Mouse (Mus musculus) neural tube, embryonic 12.5 days (tissue): Measurements from ENCODE around the gene Bcar3. TPM values are rescaled to one million over a fixed set of nuclear protein-coding genes. Genes with fewer than 3 reads are reported as not detected.

Experiments
- ATAC-seq: fragments of 200-750 bp; cut with Nextera tagmentation; 2 replicates; pipeline ENCODE4 v1.8.0; 2017; ENCODE audit warnings: low read depth, mild to moderate bottlenecking, moderate TSS enrichment, moderate library complexity; ENCODE audit not compliant: low FRiP score
- H3K27ac ChIP-seq: fragments of 300-500 bp; sonication (generic); 2 replicates; pipeline ENCODE4 v1.5.1; 2016
- H3K27me3 ChIP-seq: fragments of 300-500 bp; sonication (generic); replicated peaks from 2 replicates; pipeline ENCODE4 v1.6.1; 2016; ENCODE audit warnings: mild to moderate bottlenecking
- H3K36me3 ChIP-seq: fragments of 300-500 bp; sonication (generic); 2 replicates; pipeline ENCODE4 v1.6.1; 2016; ENCODE audit warnings: mild to moderate bottlenecking
- H3K4me1 ChIP-seq: fragments of 300-500 bp; sonication (generic); 2 replicates; pipeline ENCODE4 v1.6.1; 2016
- H3K4me2 ChIP-seq: fragments of 300-500 bp; sonication (generic); replicated peaks from 2 replicates; pipeline ENCODE4 v1.6.1; 2016; ENCODE audit warnings: mild to moderate bottlenecking
- H3K4me3 ChIP-seq: fragments of 300-500 bp; sonication (generic); 2 replicates; pipeline ENCODE4 v1.5.1; 2016
- H3K9ac ChIP-seq: fragments of 300-500 bp; sonication (generic); 2 replicates; pipeline ENCODE4 v1.6.1; 2016; ENCODE audit warnings: mild to moderate bottlenecking
- H3K9me3 ChIP-seq: fragments of 300-500 bp; sonication (generic); 2 replicates; pipeline ENCODE4 v1.6.1; 2016; ENCODE audit warnings: mild to moderate bottlenecking
- WGBS: fragments of 180-500 bp; shearing (Covaris S2); methylation state at CpG from one replicate; pipeline ENCODE4 v1.1.7; 2016; 5-methylcytosine and 5-hydroxymethylcytosine counted together
- polyA plus RNA-seq: library from polyadenylated mRNA; unstranded; fragments of >200 nt; fragmentation: Nextera tagmentation; extraction: Ambion mirVana; gene quantifications from 2 replicates; pipeline ENCODE4 v1.2.1, GENCODE M21; 2016

The Bcar3 gene
- polyA plus RNA-seq, 1 experiment from 2014 or later, result 13.2 TPM

DNA sequence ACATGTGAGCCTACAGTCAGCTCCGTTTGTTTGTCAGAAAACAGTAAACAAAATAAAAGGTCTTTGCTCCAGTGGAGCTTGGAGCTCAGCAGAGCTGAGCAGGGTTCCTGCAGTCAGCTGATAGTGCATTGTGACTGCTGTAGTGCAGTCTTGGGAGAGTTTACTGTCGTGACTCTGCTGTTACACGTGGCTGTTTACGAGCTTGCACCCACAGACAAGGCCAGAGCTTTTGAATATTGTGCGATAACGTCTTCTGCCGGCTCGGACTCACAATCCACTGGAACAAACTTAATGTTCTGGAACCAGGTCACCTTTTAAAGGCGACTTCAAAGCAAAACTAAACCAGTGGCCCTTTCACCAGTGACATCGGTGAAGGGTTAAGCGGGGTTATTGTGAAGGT lies 123.5 kb downstream of the Bcar3 start:
- H3K27ac ChIP-seq, result no peak overlapping the region
- no peak for ATAC-seq
- no peak overlapping the region for H3K4me2 ChIP-seq
- H3K4me3 ChIP-seq, result no peak overlapping the region
- H3K9ac ChIP-seq, result no peak overlapping the region
- no peaks in the 10 kb centered on the region for H3K36me3 ChIP-seq
- H3K9me3 ChIP-seq, result no peaks in the 10 kb centered on the region
- 42% methylated on average over 11 of the region's 11 CpGs for WGBS
- peaks cover 4% of the 10 kb centered on the region; the same call in 1 of the 2 replicates for H3K27me3 ChIP-seq
- H3K4me1 ChIP-seq, result peaks cover 34% of the 10 kb centered on the region

DNA sequence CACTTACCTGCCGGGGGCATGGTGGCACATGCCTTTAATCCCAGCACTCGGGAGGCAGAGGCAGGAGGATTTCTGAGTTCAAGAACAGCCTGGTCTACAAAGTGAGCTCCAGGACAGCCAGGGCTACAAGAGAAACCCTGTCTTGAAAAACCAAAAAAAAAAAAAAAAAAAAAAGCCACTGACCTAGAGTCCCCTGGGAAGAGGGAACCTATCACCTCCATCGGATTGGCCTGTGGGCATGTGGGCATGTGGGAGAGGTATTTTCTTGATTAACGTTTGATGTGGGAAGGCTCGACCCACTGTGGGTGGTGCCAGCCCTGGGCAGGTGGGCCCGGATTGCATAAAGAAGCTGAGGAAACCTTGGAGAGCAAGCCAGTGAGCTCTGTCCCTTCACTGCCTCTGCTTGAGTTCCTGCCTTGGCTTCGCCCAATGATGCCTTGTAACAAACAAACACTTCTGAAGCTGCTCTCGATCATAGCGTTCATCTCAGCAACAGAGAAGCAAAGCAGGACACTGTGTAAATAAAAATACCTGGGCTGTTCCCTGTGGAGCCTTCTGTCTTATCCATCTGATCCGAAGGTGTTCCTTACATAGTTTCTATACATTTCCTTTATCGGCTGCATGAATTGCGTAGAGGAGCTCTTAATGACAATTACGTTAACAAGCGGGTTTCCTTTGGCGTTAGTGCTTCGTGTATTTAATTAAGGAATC lies 124.8 kb downstream of the Bcar3 start:
- ATAC-seq, result no peak
- Histone ChIP-seq H3K4me1 (peaks cover 30% of the 10 kb centered on the region), H3K4me3 (no peak overlapping the region), H3K27ac (no peak overlapping the region), H3K4me2 (peak overlapping the region; percentile 84), H3K9me3 (no peaks in the 10 kb centered on the region), H3K9ac (no peak overlapping the region), H3K36me3 (no peaks in the 10 kb centered on the region), H3K27me3 (peaks cover 4% of the 10 kb centered on the region; the same call in 1 of the 2 replicates)
- 33% methylated on average over 16 of the region's 16 CpGs for WGBS

DNA sequence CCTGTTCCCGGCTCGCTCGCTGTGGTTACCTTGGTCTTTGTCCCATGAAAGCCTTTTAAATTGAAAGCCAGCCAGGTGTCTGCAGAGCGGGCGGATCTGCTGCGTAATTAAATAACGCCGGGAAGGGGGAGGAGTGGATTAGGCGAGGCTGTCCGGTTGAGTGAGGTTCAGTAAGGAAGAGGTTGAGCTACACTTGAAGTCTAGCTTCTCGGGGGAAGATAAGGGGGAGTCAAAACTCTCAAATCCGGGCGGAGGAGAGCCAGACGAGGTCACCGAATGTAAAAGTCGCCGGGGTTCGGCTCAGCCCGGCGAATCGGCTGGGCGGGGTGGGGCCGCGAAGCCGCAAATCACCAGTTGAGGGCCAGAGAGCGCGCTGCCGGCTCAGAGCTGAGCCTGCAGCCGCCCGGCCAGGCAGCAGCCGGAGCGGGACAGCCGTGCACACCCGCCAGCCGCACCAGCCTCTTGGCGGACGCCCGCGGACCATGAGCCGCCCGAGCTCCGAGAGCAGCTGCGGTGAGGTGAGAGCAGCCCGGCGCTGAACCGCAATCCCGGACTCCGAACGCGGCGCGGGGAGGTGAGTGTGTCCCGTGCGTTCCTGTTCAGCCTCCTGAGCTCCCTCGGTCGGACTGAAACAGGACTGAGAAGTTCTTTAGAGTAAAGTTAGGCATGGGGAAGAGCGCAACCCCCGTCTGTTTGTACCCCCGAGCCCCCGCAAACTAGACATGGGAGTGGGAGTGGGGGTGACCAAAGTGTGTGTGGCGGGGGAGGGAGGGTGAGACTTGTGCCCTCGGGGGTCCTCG lies 125.9 kb downstream of the Bcar3 start:
- no peaks in the 10 kb centered on the region for H3K9me3 ChIP-seq
- peaks cover 19% of the 10 kb centered on the region; the same call in 1 of the 2 replicates for H3K4me1 ChIP-seq
- no peaks in the 10 kb centered on the region for H3K36me3 ChIP-seq
- ATAC-seq, result peak; percentile 87
- H3K4me2 ChIP-seq, result peak overlapping the region; percentile 84
- peak overlapping the region; percentile 77 for H3K9ac ChIP-seq
- H3K27me3 ChIP-seq, result peaks cover 4% of the 10 kb centered on the region; the same call in 1 of the 2 replicates
- peak overlapping the region; percentile 58 for H3K4me3 ChIP-seq
- under 1% methylated on average over 63 of the region's 63 CpGs for WGBS
- H3K27ac ChIP-seq, result 0 out of 2 replicates have a peak overlapping the region, but pooled peaks have one; percentile 2

DNA sequence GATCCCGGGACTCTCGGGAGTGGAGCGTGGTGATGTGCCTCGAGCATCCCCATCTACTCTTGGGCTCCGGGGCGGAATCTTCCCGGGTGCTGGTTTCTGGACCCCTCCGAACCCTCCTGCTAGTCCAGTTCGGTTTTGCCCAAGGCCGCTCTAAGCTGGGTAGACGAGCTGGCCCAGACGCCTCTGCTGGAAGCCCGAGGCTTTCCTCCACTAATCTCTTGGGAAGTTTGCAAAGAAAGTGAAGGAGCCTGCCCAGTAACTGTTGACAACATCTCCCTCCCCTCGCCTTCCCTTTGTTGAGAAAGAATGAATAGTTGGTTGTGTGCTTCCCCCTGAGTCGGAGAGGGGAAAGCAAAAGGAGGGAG lies 126.5 kb downstream of the Bcar3 start:
- H3K27ac ChIP-seq, result 0 out of 2 replicates have a peak overlapping the region, but pooled peaks have one; percentile 2
- under 1% methylated on average over 15 of the region's 15 CpGs for WGBS

DNA sequence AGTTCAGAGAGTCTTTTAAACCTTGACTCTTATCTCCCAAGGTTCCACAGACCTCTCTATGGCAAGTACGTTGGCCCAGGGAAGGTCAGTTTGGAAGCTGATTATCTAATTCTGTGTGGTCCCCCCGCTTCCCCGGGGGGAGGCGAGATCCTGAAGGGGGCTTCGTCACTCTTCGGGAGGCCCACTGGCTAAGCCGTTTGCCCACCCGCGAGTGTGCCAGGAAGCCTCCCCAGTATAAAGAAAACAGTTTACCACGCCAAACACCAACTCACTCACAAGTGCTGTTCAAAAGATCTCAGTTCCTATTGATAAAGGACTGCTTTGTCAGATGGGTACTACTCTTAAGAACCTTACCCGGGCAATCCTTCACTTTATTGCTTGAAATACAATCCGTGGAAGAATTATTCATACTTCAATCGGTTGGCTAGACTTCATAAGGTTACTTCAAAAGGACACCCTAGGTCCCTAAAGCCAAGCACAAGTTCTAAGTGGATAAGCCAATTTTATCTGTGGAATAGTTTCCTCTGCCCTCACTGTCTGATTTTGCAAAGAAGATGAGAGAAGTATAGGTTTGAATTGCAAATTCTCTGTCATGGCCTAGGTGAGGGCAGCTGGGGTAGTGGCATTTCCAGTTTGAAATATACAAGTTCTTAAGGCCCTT lies 127.2 kb downstream of the Bcar3 start:
- ATAC-seq, result no peak
- Histone ChIP-seq H3K27me3 (peaks cover 4% of the 10 kb centered on the region; the same call in 1 of the 2 replicates), H3K4me3 (peak overlapping the region; percentile 58), H3K9me3 (no peaks in the 10 kb centered on the region), H3K36me3 (no peaks in the 10 kb centered on the region), H3K27ac (no peak overlapping the region), H3K4me2 (peak overlapping the region; percentile 84), H3K9ac (no peak overlapping the region), H3K4me1 (peaks cover 19% of the 10 kb centered on the region; the same call in 1 of the 2 replicates)
- WGBS, result 5% methylated on average over 13 of the region's 13 CpGs

More for the DNA sequence above, 126.5 kb downstream of the Bcar3 start:
- ATAC-seq, result peak; percentile 67
- Histone ChIP-seq H3K9ac (peak overlapping the region; percentile 77), H3K9me3 (no peaks in the 10 kb centered on the region), H3K4me1 (peaks cover 19% of the 10 kb centered on the region; the same call in 1 of the 2 replicates), H3K36me3 (no peaks in the 10 kb centered on the region), H3K4me2 (peak overlapping the region; percentile 84), H3K4me3 (peak overlapping the region; percentile 58), H3K27me3 (peaks cover 4% of the 10 kb centered on the region; the same call in 1 of the 2 replicates)

DNA sequence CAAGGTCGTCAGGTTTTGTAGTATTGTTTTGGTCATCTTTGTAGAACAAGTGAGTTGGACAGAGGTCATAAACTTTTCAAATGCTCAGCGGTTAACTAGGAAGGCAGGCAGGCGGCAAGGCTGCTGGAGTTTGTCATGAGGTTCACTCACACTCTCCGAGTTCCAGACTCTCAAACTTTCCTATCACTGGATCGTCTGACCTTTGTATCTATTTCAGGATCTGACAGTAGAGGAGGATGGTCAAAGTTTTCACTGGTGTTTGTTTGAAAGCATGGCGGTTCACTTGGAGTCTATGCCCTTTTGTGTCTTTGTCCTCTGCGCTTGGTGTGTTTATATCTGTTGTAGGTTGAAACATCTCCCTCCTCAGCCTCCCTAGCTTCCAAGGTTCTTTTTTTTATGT lies 127.9 kb downstream of the Bcar3 start:
- Histone ChIP-seq H3K4me1 (peaks cover 19% of the 10 kb centered on the region; the same call in 1 of the 2 replicates), H3K27ac (no peak overlapping the region), H3K4me2 (peak overlapping the region; percentile 84), H3K9me3 (no peaks in the 10 kb centered on the region), H3K9ac (no peak overlapping the region), H3K36me3 (peaks cover 5% of the 10 kb centered on the region; the same call in 1 of the 2 replicates), H3K27me3 (peaks cover 4% of the 10 kb centered on the region; the same call in 1 of the 2 replicates), H3K4me3 (no peak overlapping the region)
- ATAC-seq, result no peak
- WGBS, result 44% methylated on average over 7 of the region's 7 CpGs

DNA sequence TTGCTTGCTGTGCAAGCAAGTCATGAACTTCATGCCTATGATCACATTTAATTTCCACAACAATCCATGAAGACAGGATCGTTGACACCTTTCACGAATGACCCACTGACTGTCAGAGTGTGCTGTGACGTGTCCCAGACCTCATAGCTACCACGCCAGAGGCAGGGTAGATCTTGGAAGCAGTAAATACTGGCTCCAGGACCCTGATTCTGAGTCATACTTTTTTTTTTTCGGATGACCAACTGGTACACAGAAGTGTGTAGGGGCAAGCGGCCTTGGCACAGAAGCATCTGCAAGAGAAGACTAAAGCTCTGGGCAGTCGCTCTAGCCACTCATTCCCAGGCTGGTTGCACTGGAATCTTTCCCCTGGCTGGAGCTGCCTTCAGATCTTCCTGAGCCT lies 128.3 kb downstream of the Bcar3 start:
- no peak for ATAC-seq
- WGBS, result 85% methylated on average over 7 of the region's 7 CpGs
- Histone ChIP-seq H3K4me2 (peak overlapping the region; percentile 84), H3K9ac (no peak overlapping the region), H3K9me3 (no peaks in the 10 kb centered on the region), H3K27ac (no peak overlapping the region), H3K4me1 (peaks cover 19% of the 10 kb centered on the region; the same call in 1 of the 2 replicates), H3K27me3 (peaks cover 4% of the 10 kb centered on the region; the same call in 1 of the 2 replicates), H3K4me3 (no peak overlapping the region), H3K36me3 (peaks cover 6% of the 10 kb centered on the region; the same call in 1 of the 2 replicates)

DNA sequence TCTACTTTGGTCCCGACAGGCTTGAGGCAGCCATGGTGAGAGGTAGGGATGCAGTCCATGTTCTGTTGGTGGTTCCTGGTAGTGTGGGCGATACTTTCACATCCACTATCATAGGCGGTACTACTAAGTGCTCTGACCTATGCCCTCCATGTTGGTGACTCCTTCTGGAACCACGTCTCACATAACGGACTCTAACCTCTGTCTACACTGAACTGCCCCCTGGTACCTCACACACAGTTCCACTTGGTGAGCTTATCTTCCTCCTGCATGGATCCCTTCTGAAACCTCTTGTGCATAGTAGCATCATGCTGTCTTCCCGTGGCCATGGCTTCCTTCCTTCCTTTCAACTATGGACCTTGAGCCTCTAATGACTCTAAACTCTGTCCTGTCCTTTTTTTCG lies 129.7 kb downstream of the Bcar3 start:
- H3K9me3 ChIP-seq, result no peaks in the 10 kb centered on the region
- H3K9ac ChIP-seq, result no peak overlapping the region
- peaks cover 18% of the 10 kb centered on the region; the same call in 1 of the 2 replicates for H3K4me1 ChIP-seq
- peaks cover 3% of the 10 kb centered on the region; the same call in 1 of the 2 replicates for H3K27me3 ChIP-seq
- ATAC-seq, result no peak
- WGBS, result 86% methylated on average over 7 of the region's 7 CpGs
- H3K4me2 ChIP-seq, result no peak overlapping the region
- H3K36me3 ChIP-seq, result peaks cover 6% of the 10 kb centered on the region; the same call in 1 of the 2 replicates
- H3K4me3 ChIP-seq, result no peak overlapping the region
- no peak overlapping the region for H3K27ac ChIP-seq

DNA sequence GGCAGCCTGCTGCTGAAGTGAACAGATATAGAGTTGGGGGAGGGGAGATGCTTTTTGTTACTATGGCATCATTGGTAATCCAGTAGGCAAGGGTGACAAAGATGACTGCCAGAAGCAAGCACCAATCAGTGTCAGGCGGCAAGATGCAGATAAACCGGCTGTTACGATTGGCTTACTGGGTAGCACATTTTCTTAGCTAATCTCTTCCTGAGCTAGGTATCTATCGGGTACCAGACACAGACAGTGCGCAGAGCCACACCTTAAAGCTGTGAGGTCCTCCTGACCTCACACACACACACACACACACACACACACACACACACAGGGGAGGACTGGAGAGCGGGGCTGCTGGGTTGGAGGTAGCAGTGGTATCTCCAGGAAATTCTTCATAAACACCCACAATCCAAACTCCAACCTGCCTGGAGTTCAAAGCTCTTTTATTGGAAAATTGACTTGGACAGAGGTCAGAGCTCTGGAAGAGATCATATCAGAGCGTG lies 134.4 kb downstream of the Bcar3 start:
- Histone ChIP-seq H3K4me1 (peaks cover 13% of the 10 kb centered on the region), H3K9me3 (no peaks in the 10 kb centered on the region), H3K4me2 (no peak overlapping the region), H3K4me3 (no peak overlapping the region), H3K27me3 (no peaks in the 10 kb centered on the region), H3K36me3 (peaks cover 6% of the 10 kb centered on the region; the same call in 1 of the 2 replicates), H3K9ac (no peak overlapping the region), H3K27ac (no peak overlapping the region)
- 92% methylated on average over 7 of the region's 7 CpGs for WGBS
- no peak for ATAC-seq

DNA sequence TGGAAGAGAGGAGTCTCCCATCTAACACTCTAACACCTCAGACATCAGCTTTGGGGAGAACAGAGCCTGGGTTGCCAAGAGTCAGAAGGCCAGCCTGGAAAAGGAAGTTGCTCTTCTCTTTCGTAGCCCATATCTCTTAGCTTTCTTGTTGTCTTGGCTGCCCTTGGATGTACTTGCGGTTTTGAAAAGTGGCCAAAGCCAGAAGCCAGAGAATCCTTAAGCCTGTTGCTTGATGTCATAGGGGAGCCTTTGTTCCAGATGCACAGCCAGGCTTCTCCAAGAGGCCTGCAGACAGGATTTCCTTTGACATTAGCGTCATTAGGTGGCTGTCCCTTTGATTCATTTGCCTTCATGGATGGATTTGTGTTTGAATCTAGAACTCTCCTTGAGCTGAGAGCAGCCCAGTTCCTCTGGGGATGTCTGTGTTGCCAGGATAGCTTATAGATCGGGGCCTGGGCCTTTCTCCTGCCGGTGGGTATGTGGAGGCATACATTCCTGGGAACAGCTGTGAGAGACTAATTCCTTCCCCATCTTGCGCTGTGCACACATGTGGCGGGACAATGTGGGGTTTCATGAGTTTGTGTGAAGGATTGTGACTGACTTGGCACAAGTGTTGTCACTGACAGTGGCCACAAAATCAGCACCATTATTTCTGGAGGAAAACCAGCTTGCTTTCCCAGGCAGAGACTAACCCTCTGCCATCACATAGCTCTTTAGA lies 137.0 kb downstream of the Bcar3 start:
- H3K4me1 ChIP-seq, result peaks cover 18% of the 10 kb centered on the region
- H3K27ac ChIP-seq, result no peak overlapping the region
- H3K27me3 ChIP-seq, result no peaks in the 10 kb centered on the region
- no peak overlapping the region for H3K9ac ChIP-seq
- peaks cover 6% of the 10 kb centered on the region; the same call in 1 of the 2 replicates for H3K36me3 ChIP-seq
- ATAC-seq, result no peak
- H3K4me2 ChIP-seq, result no peak overlapping the region
- WGBS, result 83% methylated on average over 7 of the region's 7 CpGs
- H3K4me3 ChIP-seq, result no peak overlapping the region
- H3K9me3 ChIP-seq, result no peaks in the 10 kb centered on the region

DNA sequence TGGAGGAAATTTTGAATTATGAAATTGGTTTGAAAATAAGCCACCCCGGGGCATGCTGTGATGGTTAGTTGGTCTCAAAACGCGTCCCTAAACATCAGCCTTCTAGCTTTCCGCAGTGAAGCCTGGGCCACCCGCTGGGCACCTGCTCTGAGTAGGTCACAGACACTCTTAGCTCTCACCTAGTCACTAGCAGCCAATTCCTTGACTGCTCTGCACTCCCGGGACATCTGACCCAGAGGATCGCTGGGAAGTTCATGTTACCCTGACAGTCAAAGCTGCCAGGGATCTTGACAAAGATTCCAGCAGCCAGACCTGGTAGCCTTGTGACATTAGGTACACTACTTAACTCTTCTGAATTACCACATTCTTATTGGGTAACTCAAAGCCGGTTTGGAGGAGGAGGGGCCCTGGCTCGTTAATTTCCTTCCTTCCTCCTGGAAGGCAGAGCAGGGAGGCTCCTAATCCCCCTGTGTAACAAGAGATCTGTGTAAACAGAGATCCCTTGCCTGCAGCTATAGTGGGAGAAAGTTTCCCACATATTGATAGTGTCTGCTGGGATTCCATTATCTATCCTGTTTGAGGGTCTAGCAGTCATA lies 139.0 kb downstream of the Bcar3 start:
- no peaks in the 10 kb centered on the region for H3K36me3 ChIP-seq
- 31% methylated on average over 9 of the region's 9 CpGs for WGBS
- H3K27me3 ChIP-seq, result no peaks in the 10 kb centered on the region
- 0 out of 2 replicates have a peak overlapping the region, but pooled peaks have one; percentile 1 for H3K4me2 ChIP-seq
- H3K4me1 ChIP-seq, result peaks cover 18% of the 10 kb centered on the region
- no peaks in the 10 kb centered on the region for H3K9me3 ChIP-seq
- no peak for ATAC-seq
- no peak overlapping the region for H3K4me3 ChIP-seq
- no peak overlapping the region for H3K9ac ChIP-seq
- no peak overlapping the region for H3K27ac ChIP-seq
